Mouse (Mus musculus) adrenal gland, adult (tissue): ENCODE results near the gene 0610012G03Rik.

ENCODE experiments used
- DNase-seq, 2 experiments: peaks; one replicate each; pipeline ENCODE4 v3.0.0; 2022 to 2023; ENCODE audit warnings: low spot score in 1 of 2; ENCODE audit not compliant: inconsistent age in 2 of 2

0610012G03Rik gene

DNA sequence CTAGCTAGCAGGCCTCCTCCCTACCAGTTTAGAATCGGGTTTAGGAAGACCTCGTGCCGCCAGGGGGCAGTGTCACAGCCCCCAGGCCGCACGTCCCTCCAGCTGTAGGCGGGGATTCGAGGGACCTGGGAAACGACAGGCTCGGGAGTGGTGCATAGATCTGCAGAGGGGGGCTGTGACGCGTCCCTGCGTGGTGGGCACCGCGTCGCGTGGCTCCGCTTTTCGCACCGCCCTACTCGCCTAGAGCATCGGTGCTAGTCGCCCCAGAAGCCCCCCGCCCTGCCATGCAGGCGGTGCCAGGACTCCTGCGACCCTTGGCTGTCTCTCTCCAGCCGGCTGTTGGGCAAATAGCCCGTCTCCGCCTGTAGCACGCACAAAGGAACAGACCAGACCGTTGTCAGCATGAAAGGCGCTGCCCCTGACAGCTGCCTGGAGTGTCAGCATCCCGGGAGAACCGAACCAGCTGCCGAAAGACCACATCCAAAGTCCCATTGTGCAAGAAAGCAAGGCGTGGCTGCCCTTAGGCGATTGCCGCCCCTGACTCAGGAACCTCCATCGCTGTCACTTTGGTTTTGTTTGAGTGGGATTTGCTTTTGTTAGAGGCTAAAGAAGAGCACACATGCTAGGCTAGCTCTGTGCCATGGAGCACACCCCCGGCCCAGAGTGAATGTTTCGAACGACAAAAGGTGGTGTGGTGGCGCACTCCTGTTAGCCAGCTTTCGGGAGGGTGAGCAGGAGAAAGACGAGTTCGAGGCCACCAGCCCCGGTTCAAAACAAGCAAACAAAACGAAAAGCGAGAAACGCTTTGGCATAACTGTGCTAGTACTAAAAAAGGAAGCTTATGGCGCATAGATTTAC, 15.2 kb downstream of the 0610012G03Rik start:
- peak; percentile 89 to 93 for DNase-seq

DNA sequence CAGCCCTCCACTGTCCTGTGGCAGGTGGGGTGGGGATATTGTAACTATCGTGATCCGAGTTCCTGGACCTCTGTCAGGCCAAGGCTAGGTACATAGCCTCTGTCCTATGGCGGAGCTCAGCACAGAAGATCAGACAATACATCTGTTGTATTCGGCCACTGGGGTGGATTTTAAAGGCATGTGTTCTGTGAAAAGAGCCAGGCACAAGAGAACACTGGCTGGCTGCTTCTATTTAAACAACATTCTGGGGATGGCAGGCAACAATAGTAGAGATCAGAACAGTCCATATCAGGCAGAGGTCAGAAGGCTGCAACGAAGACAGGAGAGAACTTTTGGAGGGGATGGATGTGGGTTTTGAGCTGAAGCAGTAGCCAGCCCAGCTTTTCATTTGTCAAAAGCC, 16.0 kb downstream of the 0610012G03Rik start:
- no peak for DNase-seq

DNA sequence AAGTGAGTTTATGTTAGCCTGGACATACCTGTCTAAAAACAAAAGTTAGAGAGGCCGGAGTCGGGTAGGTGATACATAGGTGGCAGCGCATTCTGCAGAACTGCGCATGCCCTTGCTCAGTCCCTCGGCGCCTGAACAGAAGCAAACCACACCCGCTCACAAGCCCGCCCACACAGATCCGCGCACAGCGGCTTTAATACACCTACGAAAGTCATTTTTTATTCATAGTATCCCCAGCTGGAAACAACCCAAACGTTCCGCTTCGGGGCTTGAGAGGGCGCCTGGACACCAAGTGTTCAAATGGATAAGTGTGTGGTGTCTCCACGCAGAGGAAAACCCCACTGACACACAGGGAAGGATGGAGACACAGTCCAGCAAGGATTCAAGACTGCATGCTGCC, 17.0 kb downstream of the 0610012G03Rik start:
- no peak for DNase-seq

DNA sequence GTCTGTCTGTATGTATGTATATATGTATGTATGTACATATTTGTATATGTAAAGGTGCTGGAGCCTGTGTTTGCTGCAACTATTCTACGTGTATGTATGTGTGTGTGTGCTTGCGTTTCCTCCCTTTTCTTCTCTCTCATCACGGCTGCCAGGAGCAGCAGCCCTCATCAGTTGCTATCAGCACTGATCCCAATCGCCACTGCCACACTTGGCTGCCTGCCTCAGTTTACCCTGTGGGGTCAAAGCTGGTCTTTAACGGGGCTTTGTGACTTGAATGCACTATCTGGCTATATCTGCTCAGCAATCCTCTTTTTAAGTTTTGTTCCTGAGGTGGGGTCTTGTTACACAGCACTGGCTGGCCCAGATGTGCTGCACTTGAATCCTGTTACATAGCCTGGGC, 20.9 kb downstream of the 0610012G03Rik start:
- no peak for DNase-seq

DNA sequence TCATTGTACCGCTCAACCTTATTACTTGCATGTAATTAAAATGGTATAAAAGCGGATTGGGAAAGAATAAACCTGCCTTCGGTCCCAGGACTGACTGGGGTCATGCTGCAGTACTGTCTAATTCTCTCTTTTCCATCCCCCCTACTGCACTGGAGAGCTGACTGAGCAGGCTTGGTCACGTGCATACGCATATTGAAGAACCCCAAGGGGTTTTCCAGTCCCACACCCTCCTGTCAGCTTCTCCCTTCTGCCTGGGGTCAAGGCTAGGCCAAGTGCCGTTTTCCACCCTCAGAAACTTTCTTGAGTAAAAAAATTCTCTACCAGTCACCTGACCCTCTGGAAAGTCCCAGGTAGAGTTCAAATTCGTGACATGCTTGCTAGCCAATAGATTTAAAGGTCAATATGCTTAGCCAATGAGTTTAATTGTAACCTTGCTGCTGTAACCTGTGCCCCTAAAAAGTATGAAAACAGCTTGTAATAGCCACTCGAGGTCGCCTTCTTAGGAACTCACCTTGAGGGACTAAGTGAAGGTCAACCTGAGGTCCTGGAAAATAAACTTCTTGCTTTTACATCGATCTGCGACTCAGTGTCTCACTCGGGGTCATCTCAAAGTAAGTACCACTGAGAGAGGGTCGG, 21.6 kb downstream of the 0610012G03Rik start:
- DNase-seq = no peak

DNA sequence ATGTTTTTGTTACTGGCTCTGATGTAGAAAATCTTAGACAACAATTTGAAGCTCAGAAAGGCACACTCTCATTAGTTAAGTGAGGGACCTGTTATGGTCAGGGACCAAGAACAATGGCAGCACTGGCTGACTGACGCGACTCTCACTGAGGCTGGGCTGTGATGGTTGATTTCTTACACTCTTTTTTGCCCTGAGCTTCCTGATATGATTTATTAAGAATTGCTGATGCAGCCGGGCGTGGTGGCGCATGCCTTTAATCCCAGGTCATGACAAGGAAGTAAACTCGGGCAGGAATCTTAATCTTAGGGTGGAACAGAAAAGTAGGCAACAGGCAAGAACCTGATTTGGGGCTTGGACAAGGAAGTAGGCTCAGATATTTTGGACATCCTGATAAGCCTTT, 22.2 kb downstream of the 0610012G03Rik start:
- DNase-seq = no peak

DNA sequence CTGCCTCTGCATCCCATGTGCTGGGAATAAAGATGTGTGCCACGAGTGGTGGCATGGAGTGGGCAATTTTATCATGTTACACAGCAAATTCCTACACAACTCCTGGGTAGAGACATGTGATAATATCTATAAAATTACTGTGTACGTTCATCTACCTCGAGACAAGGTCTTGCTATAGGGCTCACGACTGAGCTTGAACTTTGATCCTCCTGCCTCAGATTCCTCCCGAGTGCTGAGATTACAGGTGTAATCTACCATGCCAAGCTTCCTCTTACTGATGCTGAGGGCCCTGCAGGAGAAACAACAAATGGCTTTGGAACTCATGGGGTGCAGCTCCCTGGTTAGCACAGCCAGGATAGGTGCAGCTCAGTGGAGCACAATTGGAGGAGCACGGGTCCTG, 23.9 kb downstream of the 0610012G03Rik start:
- DNase-seq = no peak

DNA sequence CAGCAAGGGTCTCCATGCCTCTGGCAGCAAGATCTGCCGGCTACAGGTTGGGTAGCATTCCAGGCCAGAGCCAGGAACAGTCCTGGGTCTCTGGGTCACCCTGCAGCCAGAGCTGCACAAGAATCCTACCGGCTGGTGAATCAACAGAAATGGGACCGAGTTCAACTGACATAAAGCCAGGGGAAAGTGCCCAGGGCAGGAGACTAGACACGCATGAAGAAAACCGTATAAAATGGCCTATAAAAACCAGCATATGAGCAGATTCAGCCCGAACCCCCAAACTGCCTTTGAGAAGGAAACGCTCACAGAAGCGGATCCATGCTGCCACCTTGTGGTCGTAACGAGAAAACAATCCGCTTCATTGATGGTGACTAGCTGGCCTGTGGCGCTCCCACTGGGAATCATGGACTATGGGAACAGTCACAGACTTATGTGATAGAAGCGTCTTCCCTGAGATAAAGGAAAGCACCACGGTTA, 30.0 kb downstream of the 0610012G03Rik start:
- DNase-seq = peak; percentile 76 to 92

DNA sequence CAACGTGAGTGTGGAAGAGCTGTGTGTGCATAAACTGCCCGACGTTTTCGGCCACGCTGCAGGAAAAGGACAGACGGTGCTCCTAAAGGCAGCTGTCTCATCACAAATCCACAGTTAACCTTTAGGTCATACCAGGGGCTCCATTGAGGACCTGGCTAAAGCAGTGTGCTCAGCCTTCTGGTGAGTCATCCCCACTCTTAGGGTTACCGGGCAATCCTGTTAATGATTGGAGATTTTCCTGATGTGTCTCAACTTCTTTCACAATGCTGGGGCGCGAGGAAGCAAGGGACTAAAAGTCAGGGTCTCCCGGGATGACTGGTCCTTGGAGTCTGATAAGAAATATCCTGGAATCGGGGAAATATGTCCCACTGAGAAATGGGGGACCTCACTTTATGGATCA, 30.5 kb downstream of the 0610012G03Rik start:
- DNase-seq = peak in 1 of 2 experiments; percentile 67

DNA sequence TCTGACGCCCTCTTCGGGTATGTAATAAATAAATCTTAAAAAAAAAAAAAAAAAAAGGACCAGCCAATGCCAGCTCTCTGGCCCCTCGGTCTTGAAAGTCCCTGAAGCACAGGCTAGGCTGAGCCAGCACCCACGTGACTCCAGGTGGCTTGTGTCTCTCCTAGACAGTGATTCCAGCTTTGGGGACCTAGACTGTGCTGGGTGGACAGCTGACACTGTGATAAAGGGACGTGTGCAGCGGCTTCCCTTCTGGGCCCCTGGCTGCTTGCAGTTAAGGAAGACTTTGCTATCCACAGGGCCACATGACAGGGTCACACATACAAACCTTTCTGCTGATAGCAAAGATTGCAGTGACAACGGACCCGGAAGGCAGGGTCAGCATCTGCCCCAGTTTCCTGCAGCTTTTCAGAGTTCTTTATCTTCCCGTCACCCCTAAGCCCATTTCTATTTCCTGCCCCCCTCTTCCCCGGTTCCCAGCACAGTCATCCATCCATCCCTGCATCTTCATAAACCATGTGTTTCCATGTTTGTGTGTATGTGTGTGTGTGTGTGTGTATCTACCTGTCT, 37.9 kb downstream of the 0610012G03Rik start:
- no peak for DNase-seq

DNA sequence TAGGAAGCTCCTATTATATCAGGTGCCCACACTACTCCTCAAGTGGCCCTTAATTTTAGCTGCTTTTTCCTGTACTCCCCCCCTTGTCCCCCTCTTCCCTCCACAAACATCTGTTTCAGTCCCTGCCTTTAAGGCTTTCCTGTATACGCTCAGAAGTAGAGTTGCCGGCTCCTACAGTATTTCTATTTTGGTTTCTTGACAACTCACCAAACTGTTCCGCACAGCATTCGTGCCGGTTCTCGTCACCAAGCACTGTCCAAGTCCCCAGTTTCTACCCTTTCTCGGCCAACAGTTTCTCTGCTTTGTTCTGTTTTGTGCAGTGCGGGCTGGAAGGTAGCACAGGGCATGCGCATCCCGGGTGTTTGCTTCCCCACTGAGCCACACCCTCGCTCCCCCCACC, 39.3 kb downstream of the 0610012G03Rik start:
- no peak for DNase-seq

DNA sequence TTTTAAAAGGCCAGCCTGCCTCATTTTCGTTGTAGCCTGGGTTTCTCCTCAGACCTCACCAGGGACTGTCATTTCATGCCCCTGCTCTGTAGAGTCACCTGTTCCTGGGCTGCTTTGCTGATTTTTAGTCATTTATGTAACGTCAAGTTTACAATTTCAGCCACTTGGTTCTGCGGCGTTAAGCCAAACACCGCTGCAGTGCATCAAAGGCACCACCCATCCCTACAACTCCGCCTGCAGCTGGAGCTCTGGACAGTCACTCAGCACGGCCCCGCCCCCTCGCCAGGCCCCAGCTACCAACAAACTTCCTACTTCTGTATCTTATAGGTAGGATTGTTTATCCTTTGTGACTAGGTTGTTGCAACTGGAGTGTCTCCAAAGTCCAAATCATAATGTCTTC, 41.4 kb downstream of the 0610012G03Rik start:
- peak; percentile 33 to 73 for DNase-seq

DNA sequence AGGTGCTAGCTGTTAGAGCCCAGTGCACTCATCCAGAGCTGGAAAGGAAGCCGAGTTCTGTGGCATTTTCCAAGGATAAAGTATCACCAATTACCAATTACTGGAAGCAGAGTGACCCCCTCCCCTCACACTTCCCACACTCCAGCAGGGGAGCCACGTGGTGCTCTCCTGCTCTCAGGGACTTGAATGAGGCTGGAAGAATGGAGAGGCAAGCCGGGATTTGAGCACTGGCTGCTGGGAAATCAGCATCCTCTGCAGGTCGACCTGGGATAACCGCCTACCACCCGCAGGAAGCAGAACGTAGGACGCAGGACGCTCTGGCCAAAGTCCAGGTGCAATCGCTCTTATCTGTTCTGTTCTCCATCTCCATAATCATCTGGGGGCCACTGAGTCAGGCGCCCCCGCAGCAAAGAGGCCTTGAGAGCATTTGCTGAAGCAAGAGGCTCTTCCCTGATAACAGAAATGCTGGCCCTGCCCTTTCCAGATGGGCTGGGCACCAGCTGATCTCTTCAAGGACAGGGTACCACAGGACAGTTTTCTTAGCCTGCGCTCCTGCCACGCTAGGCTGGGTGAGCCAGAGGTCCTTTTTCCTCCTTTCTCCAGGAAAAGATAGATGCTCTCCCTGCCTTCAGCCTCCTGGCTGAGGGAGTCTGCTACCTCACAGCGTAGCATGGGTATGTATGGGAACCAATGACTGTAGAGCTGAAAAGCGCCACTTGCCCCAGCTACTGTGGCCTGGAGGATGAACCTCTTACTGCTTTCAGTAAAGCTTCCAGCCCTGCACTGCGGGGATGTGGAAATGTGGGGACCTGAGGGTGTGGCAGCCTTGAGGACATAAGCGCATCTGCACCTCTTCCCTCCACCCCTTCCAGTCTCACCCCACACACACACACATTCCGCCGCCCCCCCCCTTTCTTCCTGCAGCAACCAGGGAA, 42.1 kb downstream of the 0610012G03Rik start:
- peak; percentile 44 to 72 for DNase-seq

DNA sequence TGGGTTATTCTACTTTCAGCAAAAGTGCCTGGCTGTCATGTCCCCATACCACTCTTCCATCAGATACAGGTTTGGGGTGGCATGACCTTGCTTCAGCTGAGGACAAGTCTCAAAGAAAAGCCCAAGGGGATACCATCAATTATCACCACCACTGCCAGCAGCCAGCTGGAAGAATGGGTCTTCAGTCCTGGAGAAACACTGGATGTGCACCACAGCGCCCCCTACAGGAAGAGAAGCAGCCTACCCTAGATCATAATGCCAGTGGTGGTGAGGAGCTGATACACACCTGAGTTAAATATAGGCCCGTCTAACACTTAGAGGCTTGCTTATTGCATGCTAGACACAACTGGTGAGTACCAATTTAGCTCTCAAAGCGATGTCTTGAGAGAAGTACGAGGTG, 43.0 kb downstream of the 0610012G03Rik start:
- no peak for DNase-seq

DNA sequence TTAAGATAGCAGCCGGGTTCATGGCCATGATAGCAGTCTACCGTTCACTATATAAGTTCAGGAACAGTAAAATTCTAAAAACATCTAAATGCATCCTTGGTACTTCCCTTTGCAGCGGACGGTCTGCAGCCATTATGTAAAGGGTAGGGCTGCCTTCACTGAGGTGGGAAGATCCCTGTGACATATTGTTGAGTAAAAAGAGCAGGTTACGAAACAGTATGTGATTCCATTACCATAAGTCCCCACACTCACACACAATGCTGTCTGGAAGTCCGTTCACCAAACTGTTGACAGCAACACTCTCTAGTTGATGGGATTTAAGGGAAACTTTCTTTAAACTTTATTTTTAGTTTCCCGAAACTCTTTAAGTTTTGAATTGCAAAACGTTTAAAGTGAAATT, 45.1 kb downstream of the 0610012G03Rik start:
- no peak for DNase-seq

DNA sequence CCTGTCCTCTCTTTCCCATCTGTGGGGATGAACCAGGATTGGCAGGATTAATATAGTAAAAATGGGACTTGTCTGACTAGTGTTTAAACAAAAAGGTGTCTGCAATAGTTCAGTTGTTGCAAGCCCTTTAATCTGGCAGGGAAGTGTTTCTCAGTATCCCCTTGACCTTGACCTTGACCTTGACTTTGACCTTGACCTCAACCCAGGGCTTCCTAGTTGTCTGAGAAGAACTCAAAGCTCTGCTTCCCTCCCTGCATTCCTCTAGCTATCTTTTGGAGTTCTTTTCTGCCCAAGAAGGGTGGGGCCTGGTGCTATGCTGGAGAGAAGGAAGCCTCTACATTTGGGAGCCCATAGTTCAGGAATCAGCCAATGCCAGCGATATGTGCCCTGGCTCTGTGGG, 46.4 kb downstream of the 0610012G03Rik start:
- DNase-seq = no peak

DNA sequence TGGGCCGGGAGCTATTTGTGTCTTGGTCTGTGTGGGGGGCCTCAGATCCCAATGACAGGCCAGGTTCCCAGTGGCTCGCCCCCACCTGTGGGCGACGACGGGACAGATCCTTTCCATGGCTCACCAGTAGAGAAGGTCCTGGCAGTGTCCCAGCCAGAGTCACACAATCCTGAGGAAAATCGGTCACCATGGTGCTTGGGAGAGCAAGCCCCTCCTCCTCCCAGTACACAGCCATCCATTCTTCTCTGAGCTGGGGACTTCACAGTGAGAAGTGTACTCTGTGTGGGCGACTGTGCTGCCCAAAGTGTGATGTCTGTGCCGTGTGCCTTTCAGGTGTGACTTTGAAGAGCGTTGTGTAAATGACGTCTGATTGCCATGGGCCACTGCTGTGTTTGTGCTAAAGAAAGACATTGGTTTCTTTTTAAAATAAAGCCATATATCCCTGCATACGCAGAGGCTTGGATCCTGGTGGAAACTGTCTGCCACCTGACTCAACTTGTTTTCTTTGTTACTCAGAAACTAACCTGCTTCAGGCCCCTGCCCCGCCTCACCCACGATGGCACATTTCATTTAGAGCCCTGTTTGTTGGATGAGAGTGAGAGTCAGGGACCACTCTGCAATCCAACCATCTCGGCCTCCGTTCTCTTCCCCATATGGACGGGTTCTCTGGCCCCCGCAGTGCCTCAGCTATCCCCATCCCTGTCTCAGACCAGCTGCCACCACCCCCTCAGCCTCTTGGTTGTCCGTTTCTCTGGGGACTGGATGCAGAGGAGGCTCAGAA, 49.6 kb downstream of the 0610012G03Rik start:
- no peak for DNase-seq
